Mouse (Mus musculus): ENCODE measurements around the gene Hoxd1.

DNA sequence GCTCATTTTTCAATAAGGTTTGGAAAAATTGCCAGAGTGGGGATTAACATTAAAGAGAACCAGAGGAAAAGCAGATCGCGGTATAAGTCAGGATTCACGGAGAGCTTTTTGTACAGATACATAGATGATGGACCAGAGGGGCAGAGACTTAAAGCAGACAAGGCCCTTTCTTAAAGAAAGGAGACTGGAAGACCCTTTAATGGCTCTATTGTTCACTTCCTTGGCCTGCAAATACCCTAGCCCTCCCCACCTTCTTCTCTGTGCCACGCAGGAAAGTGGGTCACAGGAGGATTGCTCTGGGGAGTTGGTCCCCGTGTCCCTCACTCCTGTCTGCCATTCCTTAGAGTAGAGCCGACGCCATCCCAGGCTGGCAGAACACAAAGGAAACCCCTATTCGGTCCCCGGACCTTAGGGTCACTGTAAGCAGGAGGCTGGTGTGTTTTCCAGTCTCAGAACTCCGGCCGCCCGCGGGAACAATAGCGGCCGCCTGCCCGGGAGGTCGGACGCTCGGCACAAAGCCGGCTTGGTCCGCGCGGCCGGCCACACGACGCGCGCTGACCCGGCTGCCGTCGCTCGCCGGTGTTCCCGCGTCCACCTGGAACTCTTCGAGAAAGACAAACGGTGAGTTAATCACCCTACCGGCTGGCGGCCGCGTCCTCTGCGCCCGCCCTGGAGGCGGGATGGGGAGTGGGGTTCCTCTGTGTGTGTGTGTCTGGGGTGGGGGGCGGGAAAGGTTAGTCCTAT, 10.2 kb upstream of the Hoxd1 start:
- TF ChIP-seq EP300 (IDR thresholded peaks at IDR 0.05; ENCODE audit: insufficient read depth, low read depth, low read length) (no peak), CTCF (IDR thresholded peaks at IDR 0.05; ENCODE audit: low read depth, low read length) (no peak)

Data from ES-Bruce4 (cell line).